Mouse (Mus musculus) mouse trophoblast stem cell (cell line): ENCODE data around the gene Ddn.
"Not testable (repeated sequence)": the region's sequence is repeated elsewhere in the genome, so short reads cannot be mapped to it uniquely, and the experiment has no call there.

Experiments used
- in situ Hi-C, 2 experiments: fragments of 300-500 bp; cut with MseI, MboI; formaldehyde crosslinking; loops; 2 replicates in 1 of 2; 3 replicates in 1 of 2; pipeline ENCODE4 v1.15.1; 2025

Ddn gene

DNA sequence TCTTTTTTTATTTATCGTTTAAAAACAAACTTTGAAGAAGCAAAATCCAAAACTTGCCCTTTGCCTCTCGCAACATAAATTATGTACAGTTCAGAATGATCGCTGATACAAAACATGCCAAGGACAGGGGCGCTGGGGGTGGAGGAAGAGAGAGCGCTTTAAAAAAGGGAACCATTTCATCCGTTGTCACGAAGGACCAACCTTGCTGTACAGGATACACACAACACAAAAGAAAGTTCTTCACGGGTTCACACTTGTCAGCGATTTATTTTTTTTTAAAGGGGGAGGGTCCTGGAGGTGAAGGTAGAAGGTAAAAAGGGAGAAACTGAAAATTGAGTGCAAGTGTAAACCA is 22.4 kb upstream of the Ddn start:
- in situ Hi-C loops = no loop called here

DNA sequence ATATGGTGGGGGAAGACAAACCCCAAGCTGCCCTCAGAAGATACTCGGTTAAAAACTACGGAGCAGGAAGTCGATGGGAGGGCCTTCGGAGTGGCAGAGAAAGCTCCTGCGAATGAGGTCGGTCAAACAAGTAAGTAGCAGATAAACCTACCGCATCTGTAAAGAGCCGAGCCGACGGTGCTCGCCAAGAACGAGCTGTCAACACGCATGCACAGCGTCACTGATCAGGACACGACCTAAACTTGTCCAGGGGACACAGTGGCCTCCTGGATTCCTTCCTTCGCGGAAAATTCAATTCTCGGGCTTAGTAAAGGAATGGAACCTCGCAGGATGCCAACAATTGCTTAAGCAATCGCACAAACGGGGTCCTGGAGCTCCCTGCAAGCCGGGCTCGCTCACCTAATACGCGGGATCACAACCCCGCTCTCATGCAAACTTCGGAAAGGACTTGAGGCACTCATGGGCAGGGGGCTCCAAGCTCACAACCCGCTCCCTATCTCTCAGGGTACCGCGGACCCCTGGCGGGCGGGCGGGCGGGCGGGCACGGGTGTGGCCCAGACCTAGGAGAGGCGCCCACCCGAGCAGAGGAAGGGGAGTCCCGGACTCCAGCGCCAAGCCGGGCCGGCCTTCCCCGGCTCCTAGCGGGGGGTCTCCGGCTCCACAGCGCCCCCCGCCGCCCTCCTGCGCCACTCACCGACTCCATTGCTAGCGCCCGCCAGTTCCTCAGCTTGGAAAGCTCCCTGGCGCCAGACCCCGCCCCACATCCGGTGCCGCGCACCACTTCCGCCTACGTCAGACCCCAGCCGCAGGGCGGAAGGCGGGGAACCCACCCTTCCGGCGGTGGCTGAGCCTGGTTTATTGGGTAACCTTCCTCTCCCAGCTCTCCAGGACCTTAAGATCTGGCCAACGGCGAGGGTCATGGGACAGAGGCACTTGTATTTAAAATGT is 21.7 kb upstream of the Ddn start, which contains the start of gene Prkag1:
TSS of gene Prkag1 (minus strand) at position 786 of the 948 bp plus-strand sequence.
- in situ Hi-C loops = no loop called here

DNA sequence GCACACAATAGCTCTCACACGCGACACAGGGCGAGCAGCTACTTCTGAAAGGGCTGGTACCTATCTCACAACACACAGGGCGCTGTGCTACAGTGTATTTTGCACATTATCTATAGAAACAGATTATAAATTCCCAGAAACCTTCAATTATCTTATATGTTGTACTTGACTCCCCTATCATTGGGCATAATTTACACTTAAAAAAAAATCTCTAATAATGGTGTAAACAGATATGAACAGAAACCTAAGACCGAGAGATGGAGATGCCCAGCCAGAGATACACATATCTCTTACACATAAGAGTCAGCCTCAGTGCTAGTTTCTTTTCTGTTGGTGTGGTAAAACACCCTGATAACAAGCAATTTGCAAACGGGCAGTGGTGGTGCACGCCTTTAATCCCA is 18.3 kb upstream of the Ddn start:
- in situ Hi-C loops = no loop called here

DNA sequence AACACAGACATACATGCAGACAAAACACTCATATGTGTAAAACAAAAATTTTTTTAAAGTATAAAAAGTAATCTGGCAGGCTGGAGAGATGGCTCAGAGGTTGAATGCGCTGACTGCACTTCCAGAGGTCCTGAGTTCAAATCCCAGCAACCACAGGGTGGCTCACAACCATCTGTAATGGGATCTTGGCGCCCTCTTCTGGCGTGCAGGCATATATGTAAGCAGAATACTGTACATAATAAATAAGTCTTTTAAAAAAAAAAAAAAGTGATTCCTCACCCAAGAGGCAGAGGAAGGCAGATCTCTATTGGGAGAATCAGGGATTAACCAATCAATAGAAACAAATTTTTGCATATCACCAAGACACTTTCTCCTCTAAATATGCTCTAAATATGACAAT is 14.1 kb upstream of the Ddn start:
- in situ Hi-C loops = no loop called here

DNA sequence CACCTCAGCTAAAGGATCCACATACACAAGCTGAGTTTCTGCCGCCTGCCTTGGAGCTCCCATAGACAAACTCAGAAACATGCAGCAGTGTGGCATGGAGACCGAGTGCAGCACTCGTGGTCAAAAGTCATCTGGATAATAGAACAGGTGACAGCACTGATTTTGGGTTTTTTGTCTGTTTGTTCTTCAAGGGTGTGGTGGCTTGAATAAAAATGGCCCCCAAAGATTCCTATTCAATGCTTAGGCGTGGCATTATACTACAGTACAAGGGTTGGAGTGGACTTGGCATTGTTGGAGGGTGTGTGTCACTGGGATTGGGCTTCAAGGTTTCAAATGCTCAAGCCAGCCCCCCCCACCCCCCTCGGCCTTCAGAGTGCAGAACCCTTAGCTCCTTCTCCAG is 12.9 kb upstream of the Ddn start:
- in situ Hi-C loops = no loop called here

DNA sequence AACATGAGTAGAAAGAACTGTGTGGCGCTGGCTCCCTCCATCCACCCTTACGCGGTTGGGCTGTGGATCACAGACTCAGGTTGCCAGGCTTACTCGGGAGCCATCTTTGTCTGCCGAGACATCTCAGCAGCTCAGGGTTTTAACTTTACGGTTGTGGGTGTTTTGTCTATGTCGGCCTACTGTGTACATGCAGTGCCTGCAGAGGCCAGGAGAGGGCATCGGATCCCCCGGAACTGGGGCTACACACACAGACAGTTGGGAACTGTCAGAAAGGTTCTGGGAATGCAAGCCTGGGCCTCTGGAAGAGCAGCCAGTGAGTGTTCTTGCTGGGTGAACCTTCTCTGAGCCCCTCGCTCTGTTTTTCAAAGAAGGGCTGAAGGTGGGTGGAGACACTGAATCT is 12.1 kb upstream of the Ddn start:
- in situ Hi-C loops = no loop called here

- in situ Hi-C loops = no loop called here
Measured at GRCm38 (mm10) chr15:98820937-98821336, 11.6 kb upstream of the Ddn start.

DNA sequence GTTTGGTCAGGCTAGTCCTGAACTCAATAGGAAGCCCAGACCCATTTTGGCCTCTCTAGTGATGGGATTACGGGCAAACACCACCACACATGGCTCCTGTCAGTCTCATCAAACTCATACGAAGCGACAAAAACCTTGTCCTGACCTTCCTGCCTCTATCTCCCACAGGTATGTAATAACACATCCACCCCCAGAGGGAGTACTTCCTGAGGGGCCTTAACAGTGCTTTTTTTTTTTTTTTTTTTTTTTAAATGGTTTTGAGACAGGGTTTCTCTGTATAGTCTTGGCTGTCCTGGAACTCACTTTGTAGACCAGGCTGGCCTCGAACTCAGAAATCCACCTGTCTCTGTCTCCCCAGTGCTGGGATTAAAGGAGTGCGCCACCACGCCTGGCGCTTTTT is 8.9 kb upstream of the Ddn start:
- in situ Hi-C loops = no loop called here

- in situ Hi-C loops = no loop called here
Measured at GRCm38 (mm10) chr15:98812741-98813424, 3.6 kb upstream of the Ddn start.

DNA sequence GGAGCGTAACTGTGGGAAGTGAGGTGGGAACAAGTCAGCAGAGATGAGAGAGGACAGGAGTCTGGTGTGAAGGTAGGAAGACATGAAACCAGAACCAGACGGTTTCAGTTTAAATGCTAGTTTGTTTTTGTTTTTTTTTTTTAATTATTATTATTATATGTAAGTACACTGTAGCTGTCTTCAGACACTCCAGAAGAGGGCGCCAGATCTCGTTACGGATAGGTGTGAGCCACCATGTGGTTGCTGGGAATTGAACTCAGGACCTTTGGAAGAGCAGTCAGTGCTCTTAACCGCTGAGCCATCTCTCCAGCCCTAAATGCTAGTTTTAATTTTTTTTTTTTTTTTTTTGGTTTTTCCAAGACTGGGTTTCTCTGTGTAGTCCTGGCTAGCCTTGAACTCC is 922 bp upstream of the Ddn start:
- in situ Hi-C loops = not testable (repeated sequence)

DNA sequence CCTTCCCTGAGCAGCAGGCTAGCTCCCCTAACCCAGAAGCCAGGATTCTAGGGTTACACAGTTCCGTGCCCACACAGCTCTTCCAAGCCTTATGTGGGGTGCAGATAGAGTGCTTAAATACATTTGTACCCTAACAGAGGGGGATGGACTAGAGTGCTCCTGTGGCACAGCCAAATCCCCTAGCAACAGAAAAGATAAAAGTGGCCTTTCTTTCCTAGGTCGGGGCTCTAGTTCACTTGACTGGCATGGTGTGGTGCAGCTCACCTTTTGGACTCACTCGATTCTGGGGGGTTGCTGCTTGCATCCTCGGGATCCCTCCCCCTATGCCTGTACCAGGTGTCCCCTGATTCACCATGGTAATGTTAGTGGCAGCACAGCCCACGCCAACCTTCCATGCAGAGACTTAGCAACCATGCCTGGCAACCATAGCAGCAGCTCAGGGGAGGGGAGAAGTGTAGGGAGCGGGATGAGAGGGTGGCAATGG is 597 bp downstream of the Ddn start:
- in situ Hi-C loops = no loop called here

DNA sequence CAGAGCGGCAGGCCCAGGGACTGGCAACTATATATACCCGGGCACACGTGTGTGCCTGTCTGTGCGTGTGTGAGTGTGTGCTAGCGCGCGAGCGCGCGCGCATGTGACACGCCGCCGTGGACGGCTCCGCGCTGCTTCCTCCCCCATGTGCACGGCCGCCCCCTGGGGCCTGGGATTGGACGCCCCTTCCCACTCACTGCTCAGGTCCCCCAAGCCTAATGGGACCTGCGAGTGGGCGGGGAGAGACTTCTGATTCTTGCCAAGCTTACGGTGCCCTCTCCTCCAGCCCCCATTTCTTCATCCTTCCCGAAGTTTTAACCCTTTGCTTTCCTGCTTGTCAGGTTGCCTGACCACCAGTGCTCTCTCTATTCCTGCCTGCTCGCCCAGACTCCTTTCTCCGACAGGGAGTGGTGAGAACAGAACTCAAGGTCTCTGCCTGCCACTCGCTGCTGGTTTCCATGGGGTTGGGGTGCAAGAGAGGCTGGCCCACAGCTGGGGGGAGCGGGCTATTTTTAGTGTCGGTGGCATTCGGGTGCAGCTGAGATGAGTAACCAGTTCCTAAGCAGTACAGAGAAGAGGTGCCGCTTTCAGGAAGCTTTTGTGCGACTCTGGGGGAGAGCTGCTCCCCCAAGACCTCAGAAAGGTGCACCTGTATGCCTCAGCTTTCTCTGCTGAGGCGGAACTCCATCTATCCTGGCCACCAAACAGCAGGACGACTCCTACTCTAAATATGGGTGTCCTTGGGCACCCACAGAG is 1.2 kb downstream of the Ddn start:
- in situ Hi-C loops = no loop called here

DNA sequence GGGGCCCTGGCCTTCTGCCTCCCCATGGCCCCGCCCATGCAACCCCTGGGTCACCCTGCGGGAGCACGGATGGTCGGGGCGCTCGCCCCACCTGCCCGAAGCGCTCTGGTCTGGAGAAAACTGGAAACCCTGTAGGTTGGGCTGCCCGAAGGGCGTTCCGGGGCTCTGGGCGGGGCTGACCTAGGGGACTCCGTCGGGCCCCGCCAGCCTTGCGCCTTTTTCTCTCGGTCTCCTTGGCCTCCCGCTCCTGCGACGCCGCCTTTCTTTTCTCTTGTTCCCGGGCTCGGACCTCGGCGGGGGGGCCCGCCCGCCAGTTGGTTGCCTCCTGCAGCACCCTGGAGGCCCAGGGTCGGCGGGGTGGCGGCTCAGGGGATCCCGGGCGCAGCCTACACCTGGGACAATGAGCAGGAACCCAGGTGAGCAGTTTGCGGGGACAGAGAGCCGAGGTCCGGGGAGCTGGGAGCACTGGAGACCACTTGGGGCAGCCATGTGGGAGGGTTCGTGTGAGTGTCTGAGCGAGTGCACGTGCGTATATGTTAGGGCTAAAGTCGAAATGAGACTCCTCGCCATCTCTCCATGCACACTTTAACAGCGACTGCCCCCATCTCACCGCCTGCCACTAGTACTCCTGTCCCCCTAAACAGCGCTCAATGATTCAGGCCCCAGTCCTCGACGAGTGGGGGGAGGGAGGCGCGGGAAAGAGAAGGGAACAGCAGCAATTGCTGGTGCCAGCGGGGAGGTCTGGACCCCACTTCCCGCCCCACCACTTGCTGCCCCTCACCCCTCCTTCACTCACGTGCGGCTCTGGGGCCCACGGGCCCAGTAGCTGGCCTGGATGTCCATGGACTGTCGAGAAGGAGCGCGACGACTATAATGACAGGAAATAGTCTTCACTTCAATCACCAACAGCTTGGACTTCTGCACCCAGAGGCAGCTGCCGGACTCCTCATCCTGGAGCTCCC is 2.2 kb downstream of the Ddn start:
- in situ Hi-C loops = no loop called here

- in situ Hi-C loops = no loop called here
Measured at GRCm38 (mm10) chr15:98806071-98806808, 3.0 kb downstream of the Ddn start.

DNA sequence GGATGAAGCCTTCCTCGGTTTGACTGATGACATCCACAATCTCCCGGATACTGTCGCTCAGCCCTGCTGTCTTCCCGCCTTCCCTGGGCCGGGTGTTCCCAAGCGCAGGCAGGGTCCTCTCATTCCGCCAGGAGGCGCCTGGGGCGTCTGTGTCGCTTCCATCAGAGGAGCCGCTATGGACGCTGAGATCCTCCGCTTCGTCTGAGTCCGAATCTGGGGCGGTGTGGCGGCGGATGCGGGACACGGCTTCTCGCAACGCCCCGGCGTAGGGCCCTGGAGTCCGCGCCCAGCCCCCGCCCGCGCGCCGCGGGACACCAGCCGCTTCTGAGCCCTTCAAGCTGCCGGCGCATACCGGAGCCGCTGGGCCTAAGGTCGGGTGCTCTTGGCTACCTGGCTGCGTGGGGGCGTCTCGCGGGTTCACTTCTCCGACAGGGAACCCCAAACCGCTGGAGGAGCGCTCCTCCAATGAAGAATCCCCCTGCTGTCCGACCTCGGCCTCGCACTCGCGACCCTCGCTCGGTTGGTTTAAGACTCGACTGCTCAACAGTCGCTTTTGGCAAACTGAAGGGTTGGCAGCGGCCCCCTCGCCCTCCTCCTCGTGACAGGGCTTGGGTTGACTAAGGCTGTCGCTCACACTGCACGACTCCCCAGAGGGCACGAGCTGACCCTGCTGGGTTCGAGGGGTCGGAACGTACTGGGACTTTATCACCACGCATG is 3.8 kb downstream of the Ddn start:
- in situ Hi-C loops = no loop called here

DNA sequence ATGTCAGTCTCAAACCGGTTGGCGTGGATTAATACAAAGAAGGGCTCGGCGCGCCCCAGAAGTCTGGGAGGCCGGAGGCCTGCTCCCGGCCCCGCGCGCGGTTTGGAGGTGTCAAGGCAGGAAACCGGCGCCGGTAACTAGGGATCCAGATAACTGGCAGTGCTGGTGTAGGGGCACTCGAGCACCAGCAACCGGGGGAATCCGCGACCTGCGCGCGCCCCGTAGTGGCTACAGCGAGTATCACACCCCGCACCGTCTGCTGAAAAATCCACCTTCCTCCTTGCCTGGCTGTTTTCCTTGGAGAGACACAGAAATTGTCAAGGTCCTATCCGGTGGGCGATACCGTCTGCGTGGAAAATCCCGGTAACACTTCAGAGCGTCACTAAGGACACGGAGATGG is 5.2 kb downstream of the Ddn start:
- in situ Hi-C loops = no loop called here

DNA sequence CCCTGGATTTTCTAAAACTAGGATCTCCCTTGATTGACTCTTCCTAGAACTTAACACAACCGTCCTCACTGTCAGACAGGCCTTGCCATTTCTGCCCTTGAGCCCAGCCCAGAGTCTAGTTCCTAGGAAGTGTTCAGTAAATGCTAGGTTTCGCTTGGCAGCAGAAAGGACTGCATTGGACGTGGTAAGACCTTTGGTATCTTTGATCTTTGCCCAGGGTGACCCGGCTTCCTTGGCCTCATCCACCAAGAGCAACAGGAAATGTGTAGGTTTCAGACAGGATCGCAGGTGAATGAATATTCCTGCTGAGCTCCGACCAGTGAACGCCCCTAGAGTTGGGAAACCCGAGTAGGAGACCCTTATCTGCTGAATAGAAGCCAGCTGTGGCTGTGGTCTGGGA is 6.4 kb downstream of the Ddn start:
- in situ Hi-C loops = no loop called here

GRCm38 (mm10) chr15:98799396-98799795 is 9.9 kb downstream of the Ddn start:
- in situ Hi-C loops = no loop called here

DNA sequence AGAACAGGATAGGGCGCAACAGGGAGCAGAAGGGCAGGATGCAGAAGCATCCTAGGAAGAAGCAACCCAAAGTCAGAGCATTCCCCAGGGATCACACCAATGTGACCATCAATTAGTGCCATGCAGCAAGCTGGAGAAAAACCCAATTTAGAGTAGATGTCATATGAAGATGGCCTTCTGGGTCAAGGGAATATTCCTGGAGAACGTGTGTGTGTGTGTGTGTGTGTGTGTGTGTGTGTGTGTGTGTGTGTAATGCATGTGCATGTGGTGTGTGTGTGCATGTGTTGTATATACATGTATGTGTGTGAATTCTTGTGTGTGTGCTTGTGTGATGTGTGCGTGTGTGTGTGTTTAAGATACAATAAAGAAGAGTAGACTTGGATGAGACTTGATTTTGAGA is 10.4 kb downstream of the Ddn start:
- in situ Hi-C loops = no loop called here
